Mouse (Mus musculus): ENCODE data around the gene Krt222. TPM values are rescaled to one million over a fixed set of nuclear protein-coding genes. Genes with fewer than 3 reads are reported as not detected.

Krt222 gene
- 0.07 and 0.12 TPM in 2 replicates for polyA plus RNA-seq (2012; rRNA removed; ENCODE audit: low replicate concordance)

DNA sequence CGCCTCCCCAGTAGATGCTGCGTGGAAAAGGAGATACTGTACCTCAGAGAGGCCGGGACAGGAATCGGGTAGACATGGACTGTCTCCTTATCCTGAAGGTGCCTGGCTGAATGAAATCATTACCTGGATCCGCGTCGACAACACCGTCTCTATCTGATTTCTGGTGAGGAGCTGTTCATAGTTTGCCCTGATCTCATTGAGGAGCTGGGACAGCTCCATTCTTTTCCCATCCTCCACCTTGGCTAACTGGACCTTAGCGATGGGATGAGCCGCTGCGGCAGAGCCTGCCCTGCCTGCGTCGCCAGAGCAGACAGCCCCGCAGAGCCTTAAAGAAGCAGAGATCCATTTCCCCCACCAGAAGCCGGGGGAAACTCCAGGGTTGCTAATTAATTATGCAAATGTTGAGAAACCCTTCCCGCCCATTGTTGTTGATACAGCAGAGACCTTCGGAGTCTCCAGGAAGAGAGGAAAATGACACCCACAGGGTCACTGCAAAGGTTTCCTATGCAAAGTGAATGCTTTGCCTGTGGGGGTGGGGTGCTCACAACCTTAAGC, at the start of gene Krt222:
Gene Krt222, minus strand, starts transcription at position 266 of the 555 bp plus-strand sequence.

DNA sequence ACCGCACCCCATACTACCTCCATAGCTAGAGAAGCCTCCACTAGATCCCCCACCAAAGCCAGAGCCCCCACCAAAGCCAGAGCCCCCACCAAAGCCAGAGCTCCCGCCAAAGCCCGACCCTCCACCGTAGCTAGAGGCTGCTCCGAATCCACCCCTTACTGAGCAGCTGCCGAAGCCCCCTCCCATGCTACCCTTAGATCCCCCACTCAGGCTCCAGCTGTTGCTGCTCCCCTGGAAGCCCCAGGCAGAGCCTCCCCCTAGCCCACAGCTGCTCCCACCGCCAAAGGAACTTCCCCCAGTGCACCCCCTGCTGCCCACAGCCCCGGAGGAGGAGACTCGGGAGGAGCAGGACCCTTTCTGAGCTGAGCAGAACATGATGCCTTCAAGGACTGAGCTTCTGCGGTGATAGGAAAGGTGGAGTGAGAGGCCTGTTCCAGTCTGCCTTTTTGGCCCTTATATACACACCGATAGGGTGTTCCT, 41.0 kb upstream of the Krt222 start, which contains the start of gene Krt24:
Gene Krt24, minus strand, starts transcription at position 430 of the 480 bp plus-strand sequence.

DNA sequence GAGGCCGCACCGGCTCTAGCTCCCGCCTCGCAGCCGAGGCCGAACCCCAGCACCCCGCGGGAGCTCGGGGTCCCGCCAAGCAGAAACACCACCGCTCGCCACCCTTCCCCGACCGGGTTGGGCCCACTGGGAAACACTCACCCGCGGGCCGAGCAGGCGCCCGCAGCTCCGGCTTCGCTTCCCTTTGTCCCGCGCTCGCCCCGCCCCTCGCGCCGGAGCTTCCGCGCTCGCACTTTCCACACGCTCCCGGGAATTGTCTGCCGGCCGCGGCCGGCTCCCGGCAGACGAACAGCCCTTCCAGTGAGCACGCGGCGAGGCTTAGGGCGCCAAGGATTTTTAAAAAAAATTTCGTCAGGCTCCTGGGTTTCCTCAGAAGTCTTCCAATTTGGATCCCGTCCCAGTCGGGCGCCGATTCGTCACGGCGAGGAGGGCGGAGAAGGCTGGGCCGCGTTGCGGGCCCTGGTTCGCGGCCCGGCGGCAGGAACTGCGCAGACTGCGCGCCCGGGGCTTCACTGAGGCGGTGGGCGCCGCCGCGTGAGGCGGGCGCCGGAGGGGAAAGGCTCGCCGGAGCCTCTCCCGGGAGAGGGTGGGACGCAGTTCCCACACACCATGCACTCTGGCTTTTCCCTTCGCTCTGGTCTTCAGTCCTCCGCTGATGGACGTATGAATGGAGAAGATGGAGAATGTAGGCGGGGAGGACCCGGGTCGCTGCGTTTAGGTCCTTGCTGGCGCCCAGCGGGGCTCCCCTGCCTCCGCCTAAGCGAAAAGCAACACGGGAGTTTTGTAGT, 13.4 kb downstream of the Krt222 start, which contains the start of gene Smarce1:
Gene Smarce1, minus strand, starts transcription at position 757 of the 788 bp plus-strand sequence.

Other genes starting within 250 kb of the Krt222 start
- 2.1 and 3.1 TPM in 2 replicates for gene Top2a, start 219.9 kb downstream of the Krt222 start, polyA plus RNA-seq (2012; rRNA removed; ENCODE audit: low replicate concordance)
- 112 and 133 TPM in 2 replicates for gene Igfbp4, start 202.8 kb downstream of the Krt222 start, polyA plus RNA-seq (2012; rRNA removed; ENCODE audit: low replicate concordance)
- 14.9 and 27.4 TPM in 2 replicates for gene Tns4, start 154.8 kb downstream of the Krt222 start, polyA plus RNA-seq (2012; rRNA removed; ENCODE audit: low replicate concordance)
- 0.39 and 2.5 TPM in 2 replicates for gene Ccr7, start 89.0 kb downstream of the Krt222 start, polyA plus RNA-seq (2012; rRNA removed; ENCODE audit: low replicate concordance)
- 4.2 and 7.6 TPM in 2 replicates for gene Smarce1, start 13.1 kb downstream of the Krt222 start, polyA plus RNA-seq (2012; rRNA removed; ENCODE audit: low replicate concordance)
- not detected in 2 replicates for gene Krt24, start 41.2 kb upstream of the Krt222 start, polyA plus RNA-seq (2012; rRNA removed; ENCODE audit: low replicate concordance)
- not detected in 2 replicates for gene Krt25, start 78.9 kb upstream of the Krt222 start, polyA plus RNA-seq (2012; rRNA removed; ENCODE audit: low replicate concordance)
- gene Krt26, start 93.9 kb upstream of the Krt222 start, polyA plus RNA-seq (2012; rRNA removed; ENCODE audit: low replicate concordance) = not detected in 2 replicates
- not detected in 2 replicates for gene Krt27, start 107.0 kb upstream of the Krt222 start, polyA plus RNA-seq (2012; rRNA removed; ENCODE audit: low replicate concordance)
- 0.15 TPM in 1 of 2 replicates, not detected in the other for gene Krt28, start 130.8 kb upstream of the Krt222 start, polyA plus RNA-seq (2012; rRNA removed; ENCODE audit: low replicate concordance)
- gene Krt10, start 145.3 kb upstream of the Krt222 start, polyA plus RNA-seq (2012; rRNA removed; ENCODE audit: low replicate concordance) = 0.22 and 0.31 TPM in 2 replicates
- gene Krt12, start 178.2 kb upstream of the Krt222 start, polyA plus RNA-seq (2012; rRNA removed; ENCODE audit: low replicate concordance) = 2.3 and 5.4 TPM in 2 replicates
- 90.1 and 382 TPM in 2 replicates for gene Krt20, start 194.1 kb upstream of the Krt222 start, polyA plus RNA-seq (2012; rRNA removed; ENCODE audit: low replicate concordance)
- gene Krt23, start 249.1 kb upstream of the Krt222 start, polyA plus RNA-seq (2012; rRNA removed; ENCODE audit: low replicate concordance) = 2.5 and 23.6 TPM in 2 replicates